Mouse (Mus musculus) MEL (cell line): Measurements from ENCODE around the gene Acly. TPM values are rescaled to one million over a fixed set of nuclear protein-coding genes. Genes with fewer than 3 reads are reported as not detected.
A peak's percentile ranks its signal among the peaks of the same experiment; 100 is the strongest.

Experiments used
- DNase-seq: peaks from one replicate; pipeline ENCODE4 v3.0.0; 2011; ENCODE audit warnings: low read depth, low spot score
- H3K27ac ChIP-seq: 2 replicates; pipeline ENCODE4 v1.5.1; 2012; ENCODE audit warnings: low read depth, mild to moderate bottlenecking, control low read depth, low read length, moderate library complexity; ENCODE audit not compliant: control insufficient read depth
- H3K27me3 ChIP-seq, 2 experiments: fragments of 150-350 bp in 1 of 2; sonication (generic) in 1 of 2; 2 replicates each; pipeline ENCODE4 v1.6.1; 2012; ENCODE audit warnings: low read length in 2 of 2, mild to moderate bottlenecking in 2 of 2, improper control_type of control experiment in 1 of 2, moderate library complexity in 1 of 2; ENCODE audit not compliant: insufficient read depth in 2 of 2, control insufficient read depth in 1 of 2
- H3K36me3 ChIP-seq, 2 experiments: 2 replicates each; pipeline ENCODE4 v1.6.1; 2012 to 2014; ENCODE audit warnings: low read length in 2 of 2, improper control_type of control experiment in 1 of 2, inconsistent platforms in 1 of 2, mild to moderate bottlenecking in 1 of 2; ENCODE audit not compliant: insufficient read depth in 2 of 2, control insufficient read depth in 1 of 2
- H3K4me1 ChIP-seq, 2 experiments: fragments of 150-350 bp in 1 of 2; sonication (generic) in 1 of 2; 2 replicates each; pipeline ENCODE4 v1.6.1; 2012; ENCODE audit warnings: low read length in 2 of 2, improper control_type of control experiment in 1 of 2, mild to moderate bottlenecking in 1 of 2; ENCODE audit not compliant: insufficient read depth in 2 of 2, control insufficient read depth in 1 of 2
- H3K4me3 ChIP-seq, 2 experiments: fragments of 150-350 bp in 1 of 2; sonication (generic) in 1 of 2; 2 replicates each; pipeline ENCODE4 v1.5.1; 2012; ENCODE audit warnings: low read depth in 2 of 2, low read length in 2 of 2, mild to moderate bottlenecking in 2 of 2, moderate library complexity in 2 of 2, control low read depth in 1 of 2, improper control_type of control experiment in 1 of 2; ENCODE audit not compliant: control insufficient read depth in 1 of 2, insufficient read depth in 1 of 2
- H3K79me2 ChIP-seq: 2 replicates; pipeline ENCODE4 v1.6.1; 2012; ENCODE audit warnings: mild to moderate bottlenecking, low read length, moderate library complexity; ENCODE audit not compliant: control insufficient read depth, poor library complexity, insufficient read depth
- H3K9ac ChIP-seq: 2 replicates; pipeline ENCODE4 v1.6.1; 2012; ENCODE audit warnings: low read depth, mild to moderate bottlenecking, control low read depth, low read length, moderate library complexity; ENCODE audit not compliant: control insufficient read depth, poor library complexity, severe bottlenecking
- H3K9me3 ChIP-seq: fragments of 150-350 bp; sonication (generic); replicated peaks from 2 replicates; pipeline ENCODE4 v1.6.1; 2012; ENCODE audit warnings: mild to moderate bottlenecking, low read length, improper control_type of control experiment, moderate library complexity; ENCODE audit not compliant: insufficient read depth
- CHD2 ChIP-seq: IDR thresholded peaks from 2 replicates; pipeline ENCODE4 v1.6.1; 2011; ENCODE audit warnings: low read length, improper control_type of control experiment
- CTCF ChIP-seq, 3 experiments: IDR thresholded peaks in 2 of 3; conservative IDR thresholded peaks in 1 of 3; 2 replicates each; pipeline ENCODE4 v1.5.1; 2011 to 2012; ENCODE audit warnings: low read length in 3 of 3, low read depth in 2 of 3, mild to moderate bottlenecking in 2 of 3, improper control_type of control experiment in 1 of 3, inconsistent platforms in 1 of 3, mixed read lengths in 1 of 3, moderate library complexity in 1 of 3; ENCODE audit not compliant: control insufficient read depth in 1 of 3, insufficient read depth in 1 of 3, poor library complexity in 1 of 3, severe bottlenecking in 1 of 3
- GABPA ChIP-seq: IDR thresholded peaks from 2 replicates; pipeline ENCODE4 v1.6.1; 2012; ENCODE audit warnings: low read depth, mild to moderate bottlenecking, inconsistent platforms, low read length, improper control_type of control experiment, moderate library complexity
- GATA1 ChIP-seq: IDR thresholded peaks from 2 replicates; pipeline ENCODE4 v1.6.1; 2011; ENCODE audit warnings: low read depth, low read length, improper control_type of control experiment
- HCFC1 ChIP-seq: IDR thresholded peaks from 2 replicates; pipeline ENCODE4 v1.6.1; 2012; ENCODE audit warnings: low read depth, mild to moderate bottlenecking, inconsistent platforms, low read length, improper control_type of control experiment, moderate library complexity
- JUND ChIP-seq: IDR thresholded peaks from 2 replicates; pipeline ENCODE4 v1.6.1; 2011; ENCODE audit warnings: low read depth, mild to moderate bottlenecking, improper control_type of control experiment, low read length
- KAT2A ChIP-seq: conservative IDR thresholded peaks from 2 replicates; pipeline ENCODE4 v1.6.1; 2012; ENCODE audit warnings: low read depth, low read length, improper control_type of control experiment, inconsistent platforms
- MAFK ChIP-seq: IDR thresholded peaks from 2 replicates; pipeline ENCODE4 v1.6.1; 2011; ENCODE audit warnings: low read depth, mild to moderate bottlenecking, low read length, improper control_type of control experiment, borderline replicate concordance
- MYB ChIP-seq: IDR thresholded peaks from 2 replicates; pipeline ENCODE4 v1.6.1; 2011; ENCODE audit warnings: mild to moderate bottlenecking, low read depth, low read length, improper control_type of control experiment
- MYC ChIP-seq: IDR thresholded peaks from 2 replicates; pipeline ENCODE4 v1.6.1; 2011; ENCODE audit warnings: low read depth, mild to moderate bottlenecking, low read length, improper control_type of control experiment, moderate library complexity
- NRF1 ChIP-seq: IDR thresholded peaks from 2 replicates; pipeline ENCODE4 v1.6.1; 2014; ENCODE audit warnings: low read depth, mild to moderate bottlenecking, inconsistent platforms, low read length, improper control_type of control experiment, moderate library complexity; ENCODE audit not compliant: poor library complexity, insufficient read depth, severe bottlenecking
- POLR2AphosphoS5 ChIP-seq: IDR thresholded peaks from 2 replicates; pipeline ENCODE4 v1.6.1; 2012; ENCODE audit warnings: low read depth, borderline replicate concordance, mild to moderate bottlenecking, inconsistent platforms, low read length, moderate library complexity, mixed read lengths
- SIN3A ChIP-seq: IDR thresholded peaks from 2 replicates; pipeline ENCODE4 v1.6.1; 2012; ENCODE audit warnings: low read length, improper control_type of control experiment, inconsistent platforms
- USF1 ChIP-seq: IDR thresholded peaks from 2 replicates; pipeline ENCODE4 v1.6.1; 2014; ENCODE audit warnings: low read depth, mild to moderate bottlenecking, inconsistent platforms, low read length, improper control_type of control experiment, moderate library complexity
- ZKSCAN1 ChIP-seq: IDR thresholded peaks from 2 replicates; pipeline ENCODE4 v1.6.1; 2012; ENCODE audit warnings: low read depth, mild to moderate bottlenecking, inconsistent platforms, low read length, improper control_type of control experiment, moderate library complexity
- ZMIZ1 ChIP-seq: IDR thresholded peaks from 2 replicates; pipeline ENCODE4 v1.6.1; 2012; ENCODE audit warnings: low read depth, mild to moderate bottlenecking, inconsistent platforms, low read length, improper control_type of control experiment, moderate library complexity
- ZNF384 ChIP-seq: IDR thresholded peaks from 2 replicates; pipeline ENCODE4 v1.6.1; 2012; ENCODE audit warnings: low read depth, mild to moderate bottlenecking, inconsistent platforms, low read length, improper control_type of control experiment
- polyA plus RNA-seq, 2 experiments: library from polyadenylated mRNA; stranded (reverse) in 1 of 2; unstranded in 1 of 2; fragments of >175 nt in 1 of 2; fragments of >200 nt in 1 of 2; gene quantifications; 2 replicates each; pipeline versions ENCODE4 v1.2.1 to v1.2.4; 2012; ENCODE audit warnings: low replicate concordance in 2 of 2, low read depth in 1 of 2; ENCODE audit not compliant: insufficient read length in 2 of 2, insufficient read depth in 1 of 2, missing spikeins in 1 of 2
- total RNA-seq: library from RNA; depleted of rRNA; stranded (reverse); fragments of 300-350 nt; gene quantifications from 2 replicates; pipeline ENCODE4 v1.2.3, GENCODE M21; 2012

Gene Acly
- total and polyA plus RNA-seq, 3 experiments, result 167 to 234 TPM; not detected in 1

DNA sequence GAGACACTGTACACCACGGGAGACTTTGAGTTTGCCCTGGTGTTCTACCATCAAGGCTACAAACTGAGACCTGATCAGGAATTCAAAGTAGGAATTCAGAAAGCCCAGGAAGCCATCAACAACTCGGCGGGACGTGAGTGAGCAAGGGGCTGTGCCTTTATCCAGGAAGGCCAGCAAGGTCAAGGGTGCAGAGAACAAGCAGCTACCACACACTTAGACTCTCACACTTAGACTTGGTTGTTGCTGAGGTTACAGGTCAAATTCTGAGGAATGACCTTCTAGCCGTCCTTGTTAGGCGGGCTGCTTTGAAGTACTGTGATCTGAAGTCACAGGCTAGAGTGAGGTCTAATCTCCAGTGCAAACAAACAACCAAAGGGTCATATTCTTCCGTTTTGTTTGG lies 31.7 kb upstream of the Acly start:
- no peak overlapping the region for H3K27ac ChIP-seq
- H3K9me3 ChIP-seq, result no peaks in the 10 kb centered on the region
- TF ChIP-seq GATA1 (no peak), USF1 (no peak), MYB (no peak), ZKSCAN1 (no peak), POLR2AphosphoS5 (no peak), GABPA (no peak), ZMIZ1 (no peak), JUND (no peak), NRF1 (no peak), MYC (no peak), ZNF384 (no peak), CHD2 (no peak), HCFC1 (no peak), MAFK (no peak), SIN3A (no peak), CTCF (IDR thresholded peaks at IDR 0.05 in 2 of 3, conservative IDR thresholded peaks at IDR 0.05 in 1 of 3; ENCODE audit: control insufficient read depth in 1 of 3, insufficient read depth in 1 of 3, low read depth in 2 of 3, low read length in 3 of 3, poor library complexity in 1 of 3, severe bottlenecking in 1 of 3) (no peak)
- DNase-seq, result no peak
- H3K4me1 ChIP-seq, result peaks cover 0 to 6% of the 10 kb centered on the region in 2 experiments; a peak in 1 of 4 replicates
- H3K9ac ChIP-seq, result no peak overlapping the region
- H3K79me2 ChIP-seq, result no peaks in the 10 kb centered on the region
- H3K27me3 ChIP-seq, result peaks cover 0 to 3% of the 10 kb centered on the region in 2 experiments; a peak in 2 of 4 replicates
- H3K4me3 ChIP-seq, result no peak overlapping the region
- H3K36me3 ChIP-seq, result no peaks in the 10 kb centered on the region

DNA sequence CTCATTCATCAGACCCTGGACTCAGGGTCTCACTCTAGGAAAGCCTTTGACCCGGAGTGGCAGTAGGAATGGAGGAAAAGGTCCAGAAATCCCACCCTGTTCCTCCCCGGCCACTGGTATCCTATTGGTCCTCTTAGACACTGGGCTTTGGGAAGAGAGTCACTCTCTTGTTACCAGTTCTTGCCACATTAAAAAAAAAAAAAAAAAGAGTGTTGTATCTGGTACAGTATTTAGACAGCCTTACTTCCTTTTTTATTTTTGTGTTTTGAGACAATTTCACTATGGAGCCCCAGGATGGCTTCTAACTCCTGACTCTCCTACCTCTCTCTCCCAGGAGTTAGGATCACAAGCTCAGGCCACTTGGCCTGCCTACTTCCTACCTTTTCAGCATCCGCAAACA lies 29.8 kb upstream of the Acly start:
- Histone ChIP-seq H3K27ac (no peak overlapping the region), H3K4me3 (no peak overlapping the region), H3K9ac (no peak overlapping the region), H3K4me1 (peaks cover 0 to 6% of the 10 kb centered on the region in 2 experiments; a peak in 1 of 4 replicates), H3K79me2 (no peaks in the 10 kb centered on the region), H3K36me3 (no peaks in the 10 kb centered on the region), H3K9me3 (no peaks in the 10 kb centered on the region), H3K27me3 (peaks cover 0 to 3% of the 10 kb centered on the region in 2 experiments; a peak in 1 of 4 replicates)
- no peak for DNase-seq
- peak; percentile 90 for TF ChIP-seq ZNF384
- no peak for TF ChIP-seq KAT2A
